Comparison of ENCODE assay signal across 8 mouse cellular contexts in genomic region chr8:107986629-107987028, GRCm38 (mm10). TPM values are rescaled to one million over a fixed set of nuclear protein-coding genes. Genes with fewer than 3 reads are reported as not detected.
A peak's percentile ranks its signal among the peaks of the same experiment; 100 is the strongest.
DNase-seq lines count a peak whose midpoint lies in the region; ATAC-seq and TF ChIP-seq lines count a peak whose summit lies in the region.

No protein-coding gene starts in this region.

- H3K4me3 ChIP-seq in forebrain, embryonic 15.5 days, result no peak overlapping the region
- H3K4me3 ChIP-seq in neural tube, embryonic 14.5 days (ENCODE audit: low read depth, low read length), result no peak overlapping the region
- no peak overlapping the region for H3K4me3 ChIP-seq in heart, embryonic 12.5 days
- H3K4me3 ChIP-seq in thymus, adult 2 months (ENCODE audit: control insufficient read depth, insufficient read depth, low read length), result no peak overlapping the region

- no peaks in the 10 kb centered on the region for H3K36me3 ChIP-seq in forebrain, embryonic 15.5 days
- H3K36me3 ChIP-seq in neural tube, embryonic 14.5 days (ENCODE audit: control insufficient read depth, insufficient read depth, low read length), result no peaks in the 10 kb centered on the region
- H3K36me3 ChIP-seq in heart, embryonic 12.5 days, result no peaks in the 10 kb centered on the region
- no peaks in the 10 kb centered on the region for H3K36me3 ChIP-seq in thymus, adult 2 months (ENCODE audit: control insufficient read depth, insufficient read depth, low read length)

- peak overlapping the region; percentile 36 for H3K4me2 ChIP-seq in forebrain, embryonic 15.5 days (replicated peaks)
- peak overlapping the region; percentile 26; the same call in 1 of the 2 replicates for H3K4me2 ChIP-seq in neural tube, embryonic 14.5 days (ENCODE audit: low read depth, low read length)
- no peak overlapping the region for H3K4me2 ChIP-seq in heart, embryonic 12.5 days

- peaks cover 13% of the 10 kb centered on the region for H3K4me1 ChIP-seq in forebrain, embryonic 15.5 days
- peaks cover 2% of the 10 kb centered on the region; the same call in 1 of the 2 replicates for H3K4me1 ChIP-seq in neural tube, embryonic 14.5 days (ENCODE audit: control insufficient read depth, insufficient read depth, low read length)
- no peaks in the 10 kb centered on the region for H3K4me1 ChIP-seq in heart, embryonic 12.5 days (replicated peaks)
- H3K4me1 ChIP-seq in thymus, adult 2 months (replicated peaks; ENCODE audit: control insufficient read depth, insufficient read depth, low read length), result no peaks in the 10 kb centered on the region

- peak; percentile 72 for ATAC-seq in forebrain, embryonic 15.5 days (replicated peaks)
- ATAC-seq in neural tube, embryonic 14.5 days (ENCODE audit: low read depth), result peak; percentile 74
- ATAC-seq in heart, embryonic 12.5 days (ENCODE audit: insufficient number of reproducible peaks, low FRiP score), result no peak

- H3K27me3 ChIP-seq in forebrain, embryonic 15.5 days, result peaks cover 14% of the 10 kb centered on the region; the same call in 1 of the 2 replicates
- peaks cover 7% of the 10 kb centered on the region; the same call in 1 of the 2 replicates for H3K27me3 ChIP-seq in neural tube, embryonic 14.5 days (ENCODE audit: control insufficient read depth, insufficient read depth, low read length)
- H3K27me3 ChIP-seq in heart, embryonic 12.5 days (replicated peaks), result no peaks in the 10 kb centered on the region
- no peaks in the 10 kb centered on the region for H3K27me3 ChIP-seq in thymus, adult 2 months (ENCODE audit: control insufficient read depth, insufficient read depth, low read length)

- intact Hi-C loops in gastrocnemius, postnatal 36 days (cut with DNase I), result no loop called here

- 10% methylated on average over 15 of the region's 15 CpGs for WGBS in forebrain, embryonic 15.5 days
- WGBS in neural tube, embryonic 14.5 days, result 16% methylated on average over 15 of the region's 15 CpGs
- 75% methylated on average over 15 of the region's 15 CpGs for WGBS in heart, embryonic 12.5 days
- 89% methylated on average over 15 of the region's 15 CpGs for WGBS in thymus, adult 2 months

- no peaks in the 10 kb centered on the region for H3K9me3 ChIP-seq in forebrain, embryonic 15.5 days
- H3K9me3 ChIP-seq in neural tube, embryonic 14.5 days (ENCODE audit: control insufficient read depth, low read length), result no peaks in the 10 kb centered on the region
- H3K9me3 ChIP-seq in heart, embryonic 12.5 days (replicated peaks), result no peaks in the 10 kb centered on the region; the same call in 1 of the 2 replicates

- no peak for TF ChIP-seq CTCF in thymus, adult 2 months (IDR thresholded peaks at IDR 0.05; ENCODE audit: borderline replicate concordance, control insufficient read depth, extremely low read depth, insufficient read depth, low read length, poor library complexity)

- peak; percentile 9 for DNase-seq in cerebellum, adult 11-12 months
- no peak for DNase-seq in cerebellum, adult 11 months
- DNase-seq in kidney, postnatal 4 days, result peak; percentile 40 to 59
- no peak for DNase-seq in gastrocnemius, postnatal 36 days
- DNase-seq in thymus, adult 2 months, result no peak

- no peak overlapping the region for H3K27ac ChIP-seq in forebrain, embryonic 15.5 days (replicated peaks)
- no peak overlapping the region for H3K27ac ChIP-seq in neural tube, embryonic 14.5 days (ENCODE audit: low read depth, low read length)
- H3K27ac ChIP-seq in heart, embryonic 12.5 days (ENCODE audit: poor library complexity, severe bottlenecking), result no peak overlapping the region
- no peak overlapping the region for H3K27ac ChIP-seq in thymus, adult 2 months (ENCODE audit: control insufficient read depth, insufficient read depth, low read length)

- no peak overlapping the region for H3K9ac ChIP-seq in forebrain, embryonic 15.5 days (replicated peaks)
- H3K9ac ChIP-seq in neural tube, embryonic 14.5 days (replicated peaks; ENCODE audit: low read depth, low read length), result no peak overlapping the region
- H3K9ac ChIP-seq in heart, embryonic 12.5 days, result no peak overlapping the region

- no peak for TF ChIP-seq POLR2A in thymus, adult 2 months (IDR thresholded peaks at IDR 0.05; ENCODE audit: control insufficient read depth, extremely low read depth, insufficient read depth, low read length, poor library complexity)

RNA-seq across cellular contexts. Expression of gene Zfhx3, which starts 44.2 kb away (rescaled TPM):
- 14.8 and 14.9 TPM in 2 replicates for polyA plus RNA-seq in forebrain, embryonic 15.5 days (2015; fragmentation: Nextera tagmentation; extraction: Ambion mirVana)
- polyA plus RNA-seq in neural tube, embryonic 14.5 days (2014; fragmentation: Nextera tagmentation; extraction: Ambion mirVana), result 32.0 and 32.2 TPM in 2 replicates
- 10 to 100 TPM; 12.7 to 13.4 TPM for total RNA-seq in gastrocnemius, postnatal 36 days (2021)
- polyA plus RNA-seq in heart, embryonic 12.5 days (2016; fragmentation: Nextera tagmentation; extraction: Ambion mirVana), result 7.4 and 8.0 TPM in 2 replicates
- polyA plus RNA-seq in thymus, adult 2 months (2012; rRNA removed), result 1.1 and 1.6 TPM in 2 replicates

Comparison
In these comparisons a context has a peak if more than half of its experiments do, and no peak if none do; other contexts are left out.
1. DNase-seq: peak in cerebellum, adult 11-12 months (single experiment) and kidney, postnatal 4 days (2 of 2); none in cerebellum, adult 11 months (single experiment), gastrocnemius, postnatal 36 days (0 of 2) and thymus, adult 2 months (single experiment).